Mouse (Mus musculus) adrenal gland, postnatal 25 days (tissue): ENCODE measurements around the gene Sdk2. TPM values are rescaled to one million over a fixed set of nuclear protein-coding genes. Genes with fewer than 3 reads are reported as not detected.

Experiments
- DNase-seq: peaks from one replicate; pipeline ENCODE4 v3.0.0; 2021; ENCODE audit warnings: mixed read lengths
- long read RNA-seq: library from polyadenylated mRNA; stranded (forward); transcript quantifications from one replicate; pipeline ENCODE4 v2.0.0, GENCODE M21; 2021
- total RNA-seq: library from RNA; stranded (reverse); gene quantifications from 2 replicates; pipeline ENCODE4 v1.2.3, GENCODE M21; 2021

Gene Sdk2
- total RNA-seq: 1.5 and 4.0 TPM in 2 replicates
- long read RNA-seq, partial matches to known transcripts: 1 of 2 reads
- long read RNA-seq, other reads (novel, unspliced or antisense): 1 of 2 reads

GRCm38 (mm10) chr11:114066951-114067762, at the start of gene Sdk2:
Gene Sdk2, minus strand, starts transcription at chr11:114067046.
- peak; percentile 67 for DNase-seq

- no peak for DNase-seq
Observed at GRCm38 (mm10) chr11:114115077-114115476, 48.2 kb upstream of the Sdk2 start.

GRCm38 (mm10) chr11:114114674-114115073, 47.8 kb upstream of the Sdk2 start:
- no peak for DNase-seq

GRCm38 (mm10) chr11:114110851-114111250, 44.0 kb upstream of the Sdk2 start:
- DNase-seq: no peak

GRCm38 (mm10) chr11:114093636-114094035, 26.8 kb upstream of the Sdk2 start:
- no peak for DNase-seq

GRCm38 (mm10) chr11:114093175-114093574, 26.3 kb upstream of the Sdk2 start:
- no peak for DNase-seq

- DNase-seq: no peak
Observed at GRCm38 (mm10) chr11:114080606-114081005, 13.8 kb upstream of the Sdk2 start.

- DNase-seq: no peak
Observed at GRCm38 (mm10) chr11:114072644-114073043, 5.8 kb upstream of the Sdk2 start.

- peak; percentile 52 for DNase-seq
Observed at GRCm38 (mm10) chr11:114071998-114072397, 5.2 kb upstream of the Sdk2 start.

GRCm38 (mm10) chr11:114070881-114071280, 4.0 kb upstream of the Sdk2 start:
- DNase-seq: no peak

- DNase-seq: no peak
Observed at GRCm38 (mm10) chr11:114070131-114070530, 3.3 kb upstream of the Sdk2 start.

- peak; percentile 40 for DNase-seq
Observed at GRCm38 (mm10) chr11:114068390-114068789, 1.5 kb upstream of the Sdk2 start.

GRCm38 (mm10) chr11:114066098-114066950, 522 bp downstream of the Sdk2 start:
- DNase-seq: peak; percentile 40

- DNase-seq: no peak
Observed at GRCm38 (mm10) chr11:114065596-114065995, 1.2 kb downstream of the Sdk2 start.

GRCm38 (mm10) chr11:114064871-114065388, 1.9 kb downstream of the Sdk2 start:
- DNase-seq: peak; percentile 15

GRCm38 (mm10) chr11:114061946-114062345, 4.9 kb downstream of the Sdk2 start:
- no peak for DNase-seq

GRCm38 (mm10) chr11:114061265-114061664, 5.6 kb downstream of the Sdk2 start:
- DNase-seq: no peak

GRCm38 (mm10) chr11:114056351-114056750, 10.5 kb downstream of the Sdk2 start:
- no peak for DNase-seq

GRCm38 (mm10) chr11:114054581-114055315, 12.1 kb downstream of the Sdk2 start:
- no peak for DNase-seq

GRCm38 (mm10) chr11:114051361-114051760, 15.5 kb downstream of the Sdk2 start:
- no peak for DNase-seq

GRCm38 (mm10) chr11:114050511-114050910, 16.3 kb downstream of the Sdk2 start:
- no peak for DNase-seq

GRCm38 (mm10) chr11:114047887-114048331, 18.9 kb downstream of the Sdk2 start:
- no peak for DNase-seq
